Mouse (Mus musculus) embryonic facial prominence, embryonic 12.5 days (tissue): ENCODE measurements around the gene Rnf8. TPM values are rescaled to one million over a fixed set of nuclear protein-coding genes. Genes with fewer than 3 reads are reported as not detected.

Source experiments
- ATAC-seq: fragments of 200-750 bp; cut with Nextera tagmentation; 2 replicates; pipeline ENCODE4 v1.8.0; 2017; ENCODE audit not compliant: insufficient number of reproducible peaks, insufficient read depth, low FRiP score, low TSS enrichment
- H3K27ac ChIP-seq: fragments of 300-500 bp; sonication (generic); 2 replicates; pipeline ENCODE4 v1.5.1; 2016; ENCODE audit warnings: mild to moderate bottlenecking
- H3K27me3 ChIP-seq: fragments of 300-500 bp; sonication (generic); 2 replicates; pipeline ENCODE4 v1.6.1; 2016; ENCODE audit warnings: mild to moderate bottlenecking, moderate library complexity
- H3K36me3 ChIP-seq: fragments of 300-500 bp; sonication (generic); 2 replicates; pipeline ENCODE4 v1.6.1; 2016; ENCODE audit warnings: mild to moderate bottlenecking
- H3K4me1 ChIP-seq: fragments of 300-500 bp; sonication (generic); 2 replicates; pipeline ENCODE4 v1.6.1; 2016
- H3K4me2 ChIP-seq: fragments of 300-500 bp; sonication (generic); replicated peaks from 2 replicates; pipeline ENCODE4 v1.6.1; 2016; ENCODE audit warnings: mild to moderate bottlenecking, moderate library complexity
- H3K4me3 ChIP-seq: fragments of 300-500 bp; sonication (generic); 2 replicates; pipeline ENCODE4 v1.5.1; 2016; ENCODE audit warnings: mild to moderate bottlenecking
- H3K9ac ChIP-seq: fragments of 300-500 bp; sonication (generic); 2 replicates; pipeline ENCODE4 v1.6.1; 2016; ENCODE audit warnings: mild to moderate bottlenecking, moderate library complexity
- H3K9me3 ChIP-seq: fragments of 300-500 bp; sonication (generic); 2 replicates; pipeline ENCODE4 v1.6.1; 2016; ENCODE audit warnings: mild to moderate bottlenecking, moderate library complexity
- WGBS: fragments of 180-500 bp; shearing (Covaris S2); methylation state at CpG from one replicate; pipeline ENCODE4 v1.1.7; 2016; 5-methylcytosine and 5-hydroxymethylcytosine counted together
- microRNA-seq: library from miRNA; unstranded; fragments of <30 nt; microRNA quantifications from one replicate; pipeline ENCODE4, GENCODE M21; 2017
- polyA plus RNA-seq: library from polyadenylated mRNA; unstranded; fragments of >200 nt; fragmentation: Nextera tagmentation; extraction: Ambion mirVana; gene quantifications from 2 replicates; pipeline ENCODE4 v1.2.1, GENCODE M21; 2016

Gene Rnf8
- polyA plus RNA-seq, 1 experiment from 2014 or later, result 110 TPM

DNA sequence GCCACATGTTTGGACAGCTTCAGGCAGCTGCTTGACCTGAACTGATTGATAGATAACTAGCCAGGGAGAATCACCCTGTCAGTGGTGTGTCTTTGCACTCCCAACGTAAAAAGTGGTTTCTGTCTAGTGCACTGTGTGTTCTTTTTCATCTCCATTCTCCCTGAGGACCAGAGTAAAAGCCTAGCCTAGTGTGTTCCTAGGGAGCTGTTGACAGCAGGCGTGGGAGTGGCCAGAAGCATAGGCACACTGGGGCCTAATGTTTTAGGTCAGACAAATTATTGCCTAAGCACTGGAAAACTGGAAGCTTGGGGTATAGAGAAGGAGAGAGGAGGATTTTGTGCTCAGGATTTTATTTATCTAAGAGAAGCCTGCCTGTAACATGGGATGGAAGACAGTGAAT lies 68.5 kb downstream of the Rnf8 start:
- no peak overlapping the region for H3K4me2 ChIP-seq
- H3K9ac ChIP-seq, result no peak overlapping the region
- no peaks in the 10 kb centered on the region for H3K27me3 ChIP-seq
- WGBS, result 80% methylated on average over 2 of the region's 2 CpGs
- no peak overlapping the region for H3K4me3 ChIP-seq
- ATAC-seq, result no peak
- no peak overlapping the region for H3K27ac ChIP-seq
- peaks cover 96% of the 10 kb centered on the region for H3K36me3 ChIP-seq
- no peaks in the 10 kb centered on the region for H3K4me1 ChIP-seq
- no peaks in the 10 kb centered on the region for H3K9me3 ChIP-seq

DNA sequence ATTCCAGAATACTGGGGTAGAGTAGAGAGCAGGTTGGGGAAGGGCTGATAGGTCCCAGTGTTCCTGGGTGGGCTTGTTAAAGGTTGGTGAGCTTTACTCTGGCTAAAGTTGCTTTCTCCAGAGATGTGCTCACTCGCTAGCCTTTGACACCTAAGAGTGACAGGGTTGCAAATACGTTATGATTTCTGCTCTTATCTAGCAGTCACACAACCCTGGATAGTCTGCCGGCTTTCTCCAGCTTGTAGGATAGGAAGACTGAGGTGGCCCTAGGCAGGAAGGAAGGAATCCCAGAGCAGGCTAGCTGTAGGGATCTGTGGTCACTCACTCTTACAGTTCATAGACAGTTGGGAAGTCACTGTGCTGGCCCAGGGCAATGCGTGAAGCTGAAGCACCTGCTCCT lies 69.7 kb downstream of the Rnf8 start:
- no peak for ATAC-seq
- H3K4me2 ChIP-seq, result no peak overlapping the region
- H3K4me1 ChIP-seq, result no peaks in the 10 kb centered on the region
- no peak overlapping the region for H3K27ac ChIP-seq
- peaks cover 92% of the 10 kb centered on the region for H3K36me3 ChIP-seq
- H3K4me3 ChIP-seq, result no peak overlapping the region
- 89% methylated on average over 4 of the region's 4 CpGs for WGBS
- H3K27me3 ChIP-seq, result no peaks in the 10 kb centered on the region
- no peaks in the 10 kb centered on the region for H3K9me3 ChIP-seq
- H3K9ac ChIP-seq, result no peak overlapping the region

DNA sequence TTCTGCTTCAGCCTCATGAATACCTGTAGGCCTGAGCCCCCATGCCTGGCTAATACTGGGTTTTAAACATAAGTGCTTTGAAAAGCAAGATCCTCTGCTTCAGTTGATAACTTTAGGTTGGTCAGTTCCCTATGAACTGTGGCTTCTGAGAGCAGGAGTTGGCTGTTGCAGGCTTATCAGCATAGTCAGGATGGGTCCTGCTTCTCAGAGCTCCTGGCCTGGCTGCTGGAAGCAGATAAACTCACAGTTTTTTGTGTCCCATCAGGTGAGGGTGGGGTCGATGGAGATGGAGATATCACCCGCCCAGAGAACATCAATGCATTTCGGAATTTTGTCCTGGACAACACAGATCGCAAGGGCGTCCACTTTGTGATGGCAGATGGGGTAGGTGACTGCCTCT lies 72.2 kb downstream of the Rnf8 start:
- H3K9me3 ChIP-seq, result no peaks in the 10 kb centered on the region
- H3K4me1 ChIP-seq, result no peaks in the 10 kb centered on the region
- 90% methylated on average over 5 of the region's 5 CpGs for WGBS
- no peak overlapping the region for H3K4me3 ChIP-seq
- H3K27ac ChIP-seq, result no peak overlapping the region
- H3K4me2 ChIP-seq, result no peak overlapping the region
- no peaks in the 10 kb centered on the region for H3K27me3 ChIP-seq
- H3K36me3 ChIP-seq, result peaks cover 92% of the 10 kb centered on the region
- no peak for ATAC-seq
- no peak overlapping the region for H3K9ac ChIP-seq

DNA sequence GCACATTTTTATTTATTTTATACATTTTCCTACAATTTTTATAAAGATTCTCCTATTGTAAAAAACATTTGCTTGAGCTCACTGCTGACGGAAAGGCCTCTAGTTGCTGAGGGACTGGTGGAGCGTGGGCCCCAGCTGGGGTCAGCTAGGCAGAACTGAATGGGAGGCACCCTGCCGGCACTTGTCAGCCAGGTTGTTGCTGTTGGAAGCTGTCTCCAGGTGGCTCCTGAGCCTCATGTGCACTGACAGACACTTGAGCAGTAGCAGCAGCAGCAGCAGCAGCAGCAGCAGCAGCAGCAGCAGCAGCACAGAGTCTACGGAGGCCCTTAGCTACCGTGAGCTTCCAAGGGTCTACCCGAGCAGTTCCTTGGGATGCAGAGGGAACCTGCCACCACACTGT lies 72.8 kb downstream of the Rnf8 start:
- Histone ChIP-seq H3K4me3 (no peak overlapping the region), H3K9me3 (no peaks in the 10 kb centered on the region), H3K36me3 (peaks cover 88% of the 10 kb centered on the region), H3K27ac (no peak overlapping the region), H3K4me1 (no peaks in the 10 kb centered on the region), H3K4me2 (no peak overlapping the region), H3K27me3 (no peaks in the 10 kb centered on the region), H3K9ac (no peak overlapping the region)
- WGBS, result 90% methylated on average over 6 of the region's 6 CpGs
- no peak for ATAC-seq

DNA sequence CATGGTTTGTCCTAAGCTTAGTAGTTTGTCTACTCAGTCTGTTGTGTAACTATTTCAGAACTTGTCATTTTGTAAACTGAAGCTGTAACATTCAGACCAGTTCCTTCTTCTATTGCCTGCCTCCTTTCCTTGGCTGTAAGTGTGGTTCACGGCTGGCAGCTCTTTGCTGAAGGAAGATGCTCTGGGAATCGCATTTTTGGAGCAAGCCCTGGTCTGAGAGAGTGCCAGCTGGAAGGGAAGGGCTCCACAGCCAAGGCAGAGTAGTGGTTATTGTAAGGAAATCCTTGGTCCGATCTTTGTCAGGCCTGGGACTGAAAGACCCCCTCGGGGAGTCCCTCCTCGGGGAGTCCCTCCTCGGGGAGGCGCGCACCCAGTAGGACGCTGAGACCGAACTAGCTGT lies 74.0 kb downstream of the Rnf8 start:
- no peak for ATAC-seq
- Histone ChIP-seq H3K27me3 (no peaks in the 10 kb centered on the region), H3K36me3 (peaks cover 83% of the 10 kb centered on the region), H3K4me2 (no peak overlapping the region), H3K4me3 (no peak overlapping the region), H3K27ac (no peak overlapping the region), H3K4me1 (no peaks in the 10 kb centered on the region), H3K9ac (no peak overlapping the region), H3K9me3 (no peaks in the 10 kb centered on the region)
- WGBS, result 96% methylated on average over 10 of the region's 10 CpGs

DNA sequence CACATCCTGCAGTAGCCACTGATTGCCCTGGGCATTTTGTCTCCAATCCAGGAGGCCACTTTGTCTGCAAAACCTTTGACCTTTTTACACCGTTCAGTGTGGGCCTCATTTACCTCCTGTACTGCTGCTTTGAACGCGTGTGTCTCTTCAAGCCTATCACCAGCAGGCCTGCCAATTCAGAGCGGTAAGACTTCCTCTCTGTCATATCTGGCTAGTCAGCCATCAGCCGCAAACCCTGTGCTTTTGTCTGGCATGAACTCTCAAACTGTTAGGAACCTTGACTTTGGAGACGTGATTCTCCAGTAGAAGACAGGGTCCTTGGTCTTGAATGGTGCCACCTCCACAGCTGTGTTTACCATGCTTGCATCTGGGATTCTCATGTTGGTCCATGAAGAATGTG lies 75.7 kb downstream of the Rnf8 start:
- Histone ChIP-seq H3K4me3 (no peak overlapping the region), H3K9ac (no peak overlapping the region), H3K4me1 (no peaks in the 10 kb centered on the region), H3K4me2 (no peak overlapping the region), H3K9me3 (no peaks in the 10 kb centered on the region), H3K27ac (no peak overlapping the region), H3K27me3 (no peaks in the 10 kb centered on the region), H3K36me3 (peaks cover 84% of the 10 kb centered on the region)
- WGBS, result 83% methylated on average over 6 of the region's 6 CpGs
- ATAC-seq, result no peak

DNA sequence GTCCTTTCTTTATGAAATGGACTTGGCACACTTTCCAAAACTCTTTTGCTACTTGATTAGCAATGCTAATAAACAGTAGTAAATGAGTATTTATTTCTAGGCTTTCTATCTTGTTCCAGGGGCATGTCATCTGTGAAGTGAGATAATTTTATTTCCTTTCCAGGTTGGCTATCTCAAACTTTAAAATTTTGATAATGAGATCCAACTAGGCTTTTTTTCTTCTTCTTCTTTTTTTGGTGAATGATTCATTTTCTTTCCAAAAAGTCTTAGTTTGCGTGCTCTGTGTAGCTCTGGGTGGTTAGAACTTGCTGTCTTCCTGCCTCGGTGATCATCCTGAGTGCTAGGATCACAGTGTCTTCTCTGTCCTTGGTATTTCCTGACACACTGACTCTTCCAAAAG lies 78.2 kb downstream of the Rnf8 start:
- Histone ChIP-seq H3K4me1 (no peaks in the 10 kb centered on the region), H3K36me3 (peaks cover 78% of the 10 kb centered on the region), H3K4me3 (no peak overlapping the region), H3K9ac (no peak overlapping the region), H3K9me3 (no peaks in the 10 kb centered on the region), H3K27me3 (no peaks in the 10 kb centered on the region), H3K4me2 (no peak overlapping the region), H3K27ac (no peak overlapping the region)
- 91% methylated on average over 2 of the region's 2 CpGs for WGBS
- no peak for ATAC-seq

DNA sequence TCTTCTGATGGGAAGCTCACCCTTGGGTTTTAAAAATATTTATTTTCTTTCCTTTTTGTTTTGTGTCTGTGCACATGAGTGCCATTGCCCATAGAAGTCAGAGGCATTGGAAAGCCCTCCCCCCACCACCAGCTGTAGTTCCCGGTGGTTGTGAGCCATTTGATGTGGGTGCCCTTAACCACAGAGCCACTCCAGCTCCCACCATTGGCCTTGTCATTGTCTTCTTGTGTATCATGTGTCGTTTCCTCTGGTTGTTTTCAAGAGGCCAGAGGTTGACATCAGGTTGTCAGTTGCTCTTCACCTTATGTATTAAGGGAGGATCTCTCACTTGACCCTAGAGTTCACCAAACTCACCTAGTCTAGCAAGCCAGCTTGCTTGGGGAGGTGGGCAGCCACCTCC lies 79.0 kb downstream of the Rnf8 start:
- Histone ChIP-seq H3K9me3 (no peaks in the 10 kb centered on the region), H3K27ac (no peak overlapping the region), H3K4me2 (no peak overlapping the region), H3K36me3 (peaks cover 79% of the 10 kb centered on the region), H3K4me3 (no peak overlapping the region), H3K9ac (no peak overlapping the region), H3K4me1 (no peaks in the 10 kb centered on the region), H3K27me3 (no peaks in the 10 kb centered on the region)
- 77% methylated on average over 2 of the region's 2 CpGs for WGBS
- ATAC-seq, result no peak

DNA sequence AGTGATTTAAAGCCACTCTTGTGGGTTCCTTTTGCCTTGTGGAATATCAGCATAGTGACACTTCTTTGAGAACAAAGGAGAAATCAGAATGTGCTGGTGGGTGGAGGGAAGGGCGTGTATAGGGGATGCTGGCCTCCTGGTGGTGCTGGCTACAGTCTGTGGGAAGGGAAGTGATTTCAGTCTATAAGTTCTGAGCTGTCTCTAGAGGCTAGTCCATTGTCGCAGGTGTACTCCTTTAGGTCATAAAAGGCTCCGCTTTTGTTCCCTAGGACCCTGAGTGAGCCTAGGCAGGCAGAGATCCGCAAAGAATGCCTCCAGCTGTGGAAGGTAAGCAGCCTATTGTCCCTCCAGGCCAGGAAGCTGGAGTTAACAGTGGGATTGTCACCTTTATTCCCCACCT lies 79.9 kb downstream of the Rnf8 start:
- Histone ChIP-seq H3K9ac (no peak overlapping the region), H3K36me3 (peaks cover 85% of the 10 kb centered on the region), H3K4me1 (no peaks in the 10 kb centered on the region), H3K27me3 (no peaks in the 10 kb centered on the region), H3K27ac (no peak overlapping the region), H3K9me3 (no peaks in the 10 kb centered on the region), H3K4me2 (no peak overlapping the region), H3K4me3 (no peak overlapping the region)
- no peak for ATAC-seq
- WGBS, result 85% methylated on average over 4 of the region's 4 CpGs

Small RNA genes within 50 kb of the gene (microRNA-seq; reads per million reads assigned to microRNA genes)
- not detected for gene Mir7667

Other genes starting within 250 kb of the Rnf8 start
- gene Pim1, start 124.0 kb upstream of the Rnf8 start, polyA plus RNA-seq, result 20.1 and 20.3 TPM in 2 replicates
- not detected in 2 replicates for gene Gm17657, start 65.2 kb upstream of the Rnf8 start, polyA plus RNA-seq
- 19.0 and 19.1 TPM in 2 replicates for gene Tbc1d22b, start 65.0 kb upstream of the Rnf8 start, polyA plus RNA-seq
- gene Tmem217, start 62.4 kb upstream of the Rnf8 start, polyA plus RNA-seq, result 1.8 and 2.4 TPM in 2 replicates
- gene Gm28043, start 86 bp downstream of the Rnf8 start, polyA plus RNA-seq, result 4.0 TPM in 2 replicates
- 142 and 147 TPM in 2 replicates for gene Cmtr1, start 45.8 kb downstream of the Rnf8 start, polyA plus RNA-seq
- gene Ccdc167, start 102.3 kb downstream of the Rnf8 start, polyA plus RNA-seq, result 15.3 and 15.9 TPM in 2 replicates